Mouse (Mus musculus): ENCODE data around the gene Gm6899. TPM values are rescaled to one million over a fixed set of nuclear protein-coding genes. Genes with fewer than 3 reads are reported as not detected.

The Gm6899 gene
- total RNA-seq (2021), result not detected
- long read RNA-seq, experiment 1, result 0 reads
- long read RNA-seq, experiment 2, partial matches to known transcripts, result 0 of 1 reads
- long read RNA-seq, experiment 2, other reads (novel, unspliced or antisense), result 0 of 1 reads

DNA sequence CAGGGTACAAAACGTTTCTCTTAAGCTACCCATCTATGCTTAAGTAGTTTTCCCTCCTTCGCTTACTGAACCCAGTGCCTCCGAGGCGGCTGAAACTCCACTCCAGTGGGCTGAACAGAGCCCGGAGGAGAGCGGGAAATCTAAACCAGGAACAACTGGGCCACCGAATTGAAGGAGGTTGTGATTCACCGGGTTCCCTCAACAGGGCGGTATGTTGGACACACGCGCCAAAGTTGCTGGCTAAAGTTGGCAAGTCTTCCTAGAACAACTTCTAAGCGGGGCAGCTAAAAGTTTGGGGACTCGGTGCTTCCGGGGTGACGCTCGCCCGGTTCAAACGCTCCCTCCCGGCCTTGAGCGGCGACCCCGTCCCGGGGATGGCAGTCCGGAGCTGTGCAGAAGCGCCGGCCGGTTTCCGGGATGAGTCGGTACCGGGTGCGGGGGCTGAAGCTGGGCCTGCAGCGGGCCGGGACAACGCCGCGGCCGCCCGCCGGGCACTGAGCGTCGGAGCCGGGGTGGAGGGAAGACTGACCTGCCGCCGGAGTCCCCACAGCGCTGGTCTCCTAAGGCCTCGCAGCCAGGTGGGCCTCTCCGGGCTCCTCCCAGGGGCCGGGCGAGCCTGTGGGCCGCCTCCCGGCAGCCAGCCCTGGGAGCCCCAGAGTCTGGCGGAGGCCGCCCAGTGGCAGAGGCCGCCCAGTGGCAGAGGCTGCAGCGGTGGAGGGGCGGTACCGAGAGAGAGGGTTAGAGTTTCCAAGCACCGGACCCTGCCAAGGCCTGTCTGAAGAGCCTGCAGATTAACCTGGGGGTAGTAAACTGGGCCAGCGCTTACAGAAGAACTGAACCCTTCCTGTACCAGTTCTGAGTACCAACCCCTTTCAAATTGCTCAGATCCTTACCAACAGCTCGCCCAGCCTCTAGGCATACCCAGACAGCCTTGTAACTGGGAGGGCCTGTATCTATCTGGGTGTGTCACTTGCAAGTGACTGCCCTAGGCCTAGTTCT lies at the start of gene Gm6899, which contains the start of gene Vrk2:
Gm6899 (plus strand) TSS at position 181 of the 999 bp plus-strand sequence.
Vrk2 (minus strand) TSS at position 939 of the 999 bp plus-strand sequence.
- DNase-seq (ENCODE audit: low spot score in 2 of 2), result peak; percentile 35 to 36

DNA sequence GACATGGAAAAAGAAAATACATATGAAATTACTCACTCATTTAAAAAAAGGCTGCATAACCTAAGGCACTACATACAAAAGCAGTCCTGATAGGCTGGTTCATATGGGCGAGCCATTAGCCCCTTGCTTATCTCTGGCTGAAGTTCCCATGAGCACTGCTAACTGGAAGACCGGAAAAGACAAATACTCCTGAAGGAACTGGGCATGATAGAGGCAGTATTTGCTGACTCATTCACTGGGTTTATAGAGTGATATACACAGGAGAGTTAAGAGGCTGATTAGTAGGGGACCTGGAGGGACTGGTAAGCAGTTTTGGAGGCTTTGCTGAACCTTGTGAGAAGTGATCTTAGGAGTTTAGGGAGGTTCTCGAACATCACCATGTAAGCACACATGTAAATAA lies 41.5 kb upstream of the Gm6899 start:
- no peak for DNase-seq (ENCODE audit: low spot score in 2 of 2)

DNA sequence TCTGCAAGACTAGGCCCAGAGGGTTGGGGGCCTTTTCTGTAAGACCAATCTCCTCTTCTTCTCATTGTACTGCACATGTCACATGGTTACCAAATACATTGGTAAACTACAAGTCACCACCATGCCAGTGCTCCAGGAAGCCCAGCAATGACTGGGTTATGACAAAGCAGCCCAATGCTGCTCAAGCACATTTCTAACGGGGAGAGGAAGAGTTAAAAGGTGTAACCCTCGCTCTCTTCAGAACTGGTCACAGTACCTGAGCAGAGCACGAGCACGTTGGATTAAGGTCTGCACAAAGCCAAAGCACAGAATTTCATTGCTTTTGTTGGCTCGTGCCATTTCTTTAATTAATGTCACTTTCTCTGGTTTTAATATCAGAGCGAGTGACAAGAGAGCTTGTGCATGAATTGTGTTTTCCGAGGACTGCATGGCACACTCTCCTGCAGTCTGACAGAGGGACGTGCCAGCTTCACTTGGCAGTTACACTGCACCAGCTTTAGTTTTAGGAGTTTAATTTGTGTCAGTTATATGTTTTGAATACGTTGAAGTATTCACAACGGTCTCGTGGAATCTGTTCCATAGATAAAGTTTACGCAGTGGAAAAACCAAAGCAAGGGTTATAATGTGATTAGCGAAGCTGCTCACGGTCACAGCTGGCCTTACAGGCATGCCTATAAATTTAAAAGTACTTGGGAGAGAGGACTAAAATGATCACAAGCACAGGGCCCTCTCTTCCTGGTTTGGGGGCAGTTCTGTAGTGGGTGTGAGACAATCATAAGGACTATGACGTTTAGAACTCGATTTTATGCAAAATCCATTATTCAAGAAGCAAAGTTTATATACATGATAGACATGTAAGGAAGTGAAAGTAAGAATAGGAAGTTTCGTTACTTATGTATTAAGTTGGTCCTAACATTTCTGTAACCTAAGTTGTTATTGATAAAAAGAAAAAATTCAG lies 7.4 kb upstream of the Gm6899 start:
- DNase-seq (ENCODE audit: low spot score in 2 of 2), result peak; percentile 49 to 76

DNA sequence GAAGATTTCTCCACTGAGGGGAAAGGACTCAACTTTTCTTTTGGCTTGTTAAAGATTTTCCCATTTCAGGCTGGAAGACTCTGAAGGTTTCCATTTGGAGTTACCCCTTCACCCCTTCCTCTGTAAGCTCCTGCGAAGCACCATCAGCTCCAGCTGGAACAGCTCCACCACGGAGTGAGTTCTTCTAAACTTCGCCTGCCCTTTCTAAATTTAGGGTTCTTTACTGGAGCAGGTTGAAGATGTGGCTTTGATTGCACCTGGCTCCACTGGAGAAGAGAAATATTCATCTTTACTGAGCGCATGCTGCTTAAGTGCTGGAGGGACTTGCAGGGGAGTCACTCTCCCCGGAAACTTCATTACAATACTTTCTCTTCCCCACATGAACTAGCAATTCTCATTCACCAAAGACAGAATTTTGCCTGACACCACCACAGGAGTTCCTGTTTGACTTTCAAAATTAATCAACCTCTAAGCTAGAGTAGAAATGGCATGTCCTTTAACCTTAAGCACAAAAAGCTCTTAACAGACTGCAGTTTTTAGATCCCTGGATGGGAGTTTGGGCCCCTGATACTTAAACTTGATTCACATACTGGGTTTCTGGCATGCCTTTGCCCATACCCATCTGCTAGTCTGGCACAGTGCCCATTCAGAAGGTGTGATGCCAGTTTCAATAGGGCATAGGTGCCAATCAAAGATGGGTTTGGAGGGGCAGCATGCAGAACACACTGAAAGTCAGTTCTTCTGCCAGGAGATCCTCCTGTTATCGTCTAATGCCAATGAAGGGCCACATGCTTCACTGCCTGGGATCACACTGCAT lies 6.5 kb upstream of the Gm6899 start:
- DNase-seq (ENCODE audit: low spot score in 2 of 2), result peak; percentile 80 to 89

DNA sequence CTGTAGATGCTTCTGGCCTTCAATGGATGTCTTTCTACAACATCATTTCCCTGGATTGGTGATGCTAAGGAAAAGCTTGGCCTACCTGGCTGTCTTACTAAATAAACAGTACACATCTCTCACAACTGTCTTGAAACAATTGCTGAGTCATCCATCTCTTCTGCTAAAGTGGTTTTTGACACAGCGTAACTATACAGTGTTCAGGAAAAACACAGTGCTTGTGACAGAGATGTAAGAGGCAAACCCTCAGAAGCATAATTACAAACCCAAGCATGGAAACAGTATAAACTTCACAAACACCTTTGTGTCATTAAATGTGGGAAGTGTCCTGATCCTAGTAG lies 5.9 kb upstream of the Gm6899 start:
- no peak for DNase-seq (ENCODE audit: low spot score in 2 of 2)

DNA sequence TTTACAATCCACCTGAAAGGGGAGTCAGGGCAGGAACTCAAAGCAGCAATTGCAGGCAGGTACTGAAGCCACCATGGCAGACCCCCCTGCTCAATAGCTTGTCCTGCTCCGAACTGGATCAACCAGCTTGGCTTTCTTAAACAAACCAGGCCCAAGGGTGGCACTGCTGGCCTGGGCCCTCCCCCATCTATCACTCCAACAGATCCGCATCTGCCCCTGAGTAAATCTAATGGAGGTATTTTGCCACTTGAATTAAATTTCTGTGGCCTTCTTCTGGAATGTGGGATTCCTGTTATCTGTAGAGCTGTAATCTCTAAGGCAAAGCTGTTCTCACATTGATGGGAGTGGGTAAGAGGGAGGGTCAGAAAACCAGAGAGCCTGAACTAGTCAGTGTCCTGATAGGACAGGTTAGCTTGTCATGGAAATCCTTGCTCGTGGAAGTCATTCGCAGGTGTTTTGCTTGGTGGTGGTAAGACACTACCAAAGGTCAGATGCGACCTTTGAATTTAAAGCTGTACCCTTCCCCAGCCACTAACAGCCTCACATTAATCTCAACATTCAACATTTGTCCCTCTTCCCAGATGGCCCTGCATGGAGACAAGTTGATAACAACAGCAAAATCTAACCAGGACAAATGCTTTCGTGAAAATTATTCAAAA lies 517 bp upstream of the Gm6899 start:
- no peak for DNase-seq (ENCODE audit: low spot score in 2 of 2)

DNA sequence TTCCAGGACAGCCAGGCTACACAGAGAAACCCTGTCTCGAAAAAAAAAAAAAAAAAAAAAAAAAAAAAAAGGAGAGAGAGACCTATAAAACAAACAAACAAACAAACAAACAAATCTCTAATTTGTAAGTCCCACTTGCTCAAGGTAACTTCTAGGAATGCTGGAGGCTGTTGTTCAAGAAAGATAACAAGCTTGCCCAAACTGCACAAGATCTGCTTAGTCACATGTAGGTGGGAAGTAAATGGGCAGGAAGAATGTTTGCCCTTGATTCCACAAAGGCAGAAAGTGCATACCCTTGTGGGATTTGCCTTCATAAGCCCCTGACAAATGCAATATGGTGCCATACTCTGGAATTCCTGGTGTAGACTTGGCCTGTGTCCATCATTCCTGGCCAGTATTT lies 1.4 kb downstream of the Gm6899 start:
- no peak for DNase-seq (ENCODE audit: low spot score in 2 of 2)

DNA sequence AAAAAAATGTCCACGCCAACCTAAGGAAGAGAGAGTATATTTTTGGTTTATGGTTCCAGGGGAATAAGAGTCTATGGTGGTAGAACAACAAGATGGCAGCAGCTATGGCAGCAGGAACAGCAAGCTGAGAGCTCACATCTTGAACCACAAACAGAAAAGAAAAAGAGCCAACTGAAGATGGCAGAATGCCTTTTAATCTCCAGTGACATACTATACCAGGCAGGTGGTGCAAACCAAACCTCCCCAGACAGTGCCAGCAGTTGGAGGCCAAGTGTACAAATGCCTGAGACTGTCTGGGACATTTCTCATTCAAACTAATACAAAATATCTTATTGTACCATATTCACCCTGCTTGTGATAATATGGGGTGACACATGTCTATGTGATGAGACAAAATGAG lies 3.1 kb downstream of the Gm6899 start:
- DNase-seq (ENCODE audit: low spot score in 2 of 2), result peak in 1 of 2 experiments; percentile 27

DNA sequence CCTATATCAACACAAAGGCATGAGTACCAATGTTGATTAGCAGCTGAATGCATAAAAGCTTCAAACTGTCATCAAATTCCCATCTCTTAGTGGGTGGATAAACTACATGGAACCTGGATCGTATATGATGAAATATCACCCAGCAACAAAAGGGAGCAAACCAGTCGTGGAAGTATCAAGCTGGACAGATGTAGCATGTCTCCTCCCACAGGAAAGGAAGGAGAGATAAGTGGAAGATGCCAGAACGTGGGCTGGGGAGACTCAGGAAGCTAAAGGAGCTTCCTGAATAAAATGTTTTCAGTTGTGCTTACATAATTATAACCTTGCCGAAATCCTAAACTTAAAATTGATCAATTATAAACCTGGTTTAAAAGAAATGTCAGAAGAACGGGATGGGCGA lies 4.1 kb downstream of the Gm6899 start:
- DNase-seq (ENCODE audit: low spot score in 2 of 2), result no peak

DNA sequence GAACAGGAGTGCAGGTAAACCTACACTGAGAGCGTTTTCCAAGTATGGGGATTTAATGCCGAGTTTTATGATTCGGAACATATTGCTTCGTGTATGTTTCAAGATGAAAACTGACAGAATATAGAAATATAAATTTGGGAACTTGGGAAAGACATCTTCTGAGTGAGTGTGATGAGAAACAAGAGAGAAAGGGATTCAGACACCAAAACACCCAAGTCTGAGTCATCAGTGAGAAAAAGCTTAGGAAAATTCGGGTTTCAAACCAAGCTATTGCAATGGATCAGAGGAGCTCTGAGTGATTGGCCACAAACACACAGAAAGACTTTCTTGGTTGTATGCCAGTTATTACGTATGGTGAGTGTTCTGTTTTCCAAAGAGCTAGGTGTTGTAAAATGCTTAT lies 4.7 kb downstream of the Gm6899 start:
- no peak for DNase-seq (ENCODE audit: low spot score in 2 of 2)

DNA sequence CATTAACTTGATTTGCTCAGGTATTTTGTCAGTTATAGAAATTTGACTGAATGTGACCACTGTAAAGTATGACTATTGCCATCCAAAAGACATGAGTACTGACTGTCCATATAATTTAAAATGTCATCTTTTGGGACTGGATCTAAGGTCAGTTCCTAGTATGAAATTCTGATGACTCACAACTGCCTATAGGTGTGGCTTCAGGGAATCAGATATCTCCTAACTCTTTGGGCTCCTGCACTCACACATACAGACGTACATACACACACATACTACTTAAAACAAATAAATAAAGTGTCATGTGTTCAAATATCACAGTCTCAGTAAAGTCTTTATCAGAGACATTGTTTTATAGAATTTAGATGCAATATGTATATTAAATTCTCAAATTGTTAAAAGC lies 5.8 kb downstream of the Gm6899 start:
- no peak for DNase-seq (ENCODE audit: low spot score in 2 of 2)

DNA sequence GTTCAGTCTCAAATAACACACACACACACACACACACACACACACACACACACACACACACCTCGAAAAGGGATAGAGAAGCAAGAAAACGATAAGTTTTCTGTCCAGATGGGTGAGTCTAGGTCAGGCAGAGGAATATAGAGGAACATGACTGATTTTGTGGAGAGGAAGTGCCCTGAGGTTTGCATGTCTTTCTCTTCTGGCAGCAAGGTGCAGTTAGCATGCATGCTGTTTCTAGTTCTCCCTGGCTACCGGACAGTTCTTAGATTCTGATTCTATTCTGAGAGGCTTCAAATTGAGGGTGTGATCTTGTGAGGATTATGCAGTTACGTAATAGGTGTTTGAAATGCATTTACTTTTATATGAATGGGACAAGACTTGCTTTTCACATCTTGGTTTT lies 7.7 kb downstream of the Gm6899 start:
- DNase-seq (ENCODE audit: low spot score in 2 of 2), result no peak

DNA sequence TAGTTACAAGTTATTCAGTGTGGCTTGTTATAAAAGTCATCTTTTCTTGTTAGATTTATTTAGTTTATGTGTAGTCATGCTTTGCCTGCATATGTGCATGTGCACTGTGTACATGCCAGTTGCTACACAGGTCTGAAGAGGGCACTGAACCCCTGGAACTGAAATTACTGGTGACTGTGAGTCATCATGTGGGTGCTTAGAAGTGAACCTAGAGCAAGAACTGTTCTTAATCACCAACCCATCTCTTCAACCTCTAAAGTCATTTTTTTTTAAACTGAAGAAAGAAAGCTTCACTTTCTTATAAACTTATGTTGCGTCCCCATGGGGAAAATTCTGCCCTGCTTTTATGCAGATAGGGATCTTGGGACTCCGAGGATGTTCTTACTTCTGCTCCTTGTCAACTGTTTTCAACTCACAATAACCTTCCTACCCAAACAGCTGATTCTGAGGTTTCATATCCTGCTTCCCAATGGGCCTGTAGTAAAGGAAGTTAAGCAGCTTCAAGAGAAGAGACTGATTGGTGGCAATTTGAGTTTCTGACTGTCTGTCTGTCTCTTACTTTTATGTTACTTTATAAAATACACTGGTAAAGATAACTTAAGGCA lies 8.6 kb downstream of the Gm6899 start:
- DNase-seq (ENCODE audit: low spot score in 2 of 2), result no peak

DNA sequence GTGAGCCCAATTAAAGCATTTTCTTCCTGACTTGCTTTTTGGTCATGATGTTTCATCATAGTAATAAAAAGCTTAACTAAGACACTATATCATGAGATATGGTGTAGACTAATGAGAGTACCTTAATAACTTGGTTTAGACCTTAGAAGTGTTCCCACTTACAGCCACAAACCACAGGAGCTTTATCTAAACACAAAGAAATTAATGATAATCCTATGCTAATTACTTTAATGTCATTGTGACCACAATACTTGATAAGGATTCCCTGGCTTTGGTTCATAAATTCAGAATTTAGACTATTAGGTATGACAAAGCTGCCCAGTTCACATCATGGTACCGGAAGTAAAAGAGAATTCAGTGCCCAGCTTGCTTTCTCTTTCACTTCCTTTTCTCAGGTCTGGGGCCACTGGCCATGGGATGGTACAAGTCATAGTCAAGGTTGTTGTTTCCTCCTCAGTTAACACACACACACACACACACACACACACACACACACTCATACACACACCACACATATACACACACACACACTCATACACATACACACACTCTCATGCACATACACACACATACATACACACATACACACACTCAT lies 11.1 kb downstream of the Gm6899 start:
- no peak for DNase-seq (ENCODE audit: low spot score in 2 of 2)

DNA sequence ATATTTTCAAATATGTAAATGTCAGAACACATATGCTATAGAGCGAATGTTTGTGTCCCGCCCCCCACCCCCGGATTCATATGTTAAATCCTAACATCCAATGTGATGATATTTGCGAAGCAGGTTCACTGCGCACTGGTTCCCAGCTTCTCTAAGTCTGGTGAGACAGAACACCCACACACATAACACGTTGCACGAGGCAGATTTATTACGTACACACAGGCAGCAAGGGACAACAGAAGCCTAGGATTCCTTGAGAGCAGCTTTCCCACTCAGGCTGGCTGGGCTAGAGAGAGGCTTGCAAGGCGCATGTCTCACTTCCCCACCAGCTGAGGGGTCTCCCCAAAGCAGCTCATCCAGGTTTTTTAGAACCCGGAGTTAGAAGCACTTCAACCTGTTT lies 15.8 kb downstream of the Gm6899 start:
- DNase-seq (ENCODE audit: low spot score in 2 of 2), result no peak

DNA sequence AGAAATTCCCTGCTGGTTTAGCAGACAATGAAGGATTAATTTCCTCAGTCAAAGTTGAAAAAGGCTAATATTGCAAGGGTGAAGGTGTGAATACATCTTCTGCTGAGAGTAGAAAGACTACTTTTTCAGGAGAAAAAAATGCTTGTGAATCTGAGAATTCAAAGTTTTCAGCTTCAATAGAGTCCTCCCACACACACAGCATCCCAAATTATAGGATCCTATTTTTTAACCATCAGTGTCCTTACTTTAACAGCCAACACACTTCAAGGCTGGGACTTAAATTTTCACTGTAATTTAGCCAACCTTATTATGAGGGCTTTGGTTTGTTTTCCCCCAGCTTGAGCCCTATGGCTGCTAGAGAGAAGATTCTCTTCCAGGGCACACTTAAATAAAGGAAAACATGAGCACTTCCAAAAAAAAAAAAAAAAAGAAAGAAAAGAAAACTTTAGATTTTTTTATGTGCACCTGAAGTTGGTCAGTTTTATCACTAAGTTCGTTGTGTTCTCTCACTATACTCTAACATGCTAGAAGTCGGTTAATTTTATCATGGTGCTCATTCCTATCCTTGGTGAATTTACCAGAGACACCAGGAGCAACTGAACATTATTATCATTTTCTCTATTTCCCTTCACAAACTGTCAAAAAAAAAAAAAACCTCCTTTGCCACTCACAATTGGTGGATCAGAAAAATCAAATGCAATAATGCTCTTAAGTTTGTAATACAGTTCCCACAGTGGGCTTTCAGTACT lies 25.6 kb downstream of the Gm6899 start:
- DNase-seq (ENCODE audit: low spot score in 2 of 2), result no peak

DNA sequence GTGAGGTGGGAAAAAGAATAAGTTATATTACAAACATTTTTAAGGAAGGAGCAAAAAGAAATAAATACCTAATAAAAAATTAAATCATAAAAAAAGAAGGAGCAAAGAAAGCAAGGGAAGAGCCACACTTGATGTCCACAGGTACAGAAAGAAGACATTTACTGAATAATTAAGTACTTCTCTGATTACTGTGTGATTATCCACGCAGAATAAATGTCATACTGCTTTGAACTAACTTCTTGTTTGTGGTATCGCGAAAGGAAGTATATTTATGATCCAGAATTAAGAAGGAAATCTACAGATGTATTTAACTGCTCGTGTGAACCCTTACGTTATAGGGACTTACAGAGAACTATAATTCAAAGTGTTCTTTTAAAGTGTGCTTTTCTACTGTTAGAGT lies 29.7 kb downstream of the Gm6899 start:
- DNase-seq (ENCODE audit: low spot score in 2 of 2), result no peak

DNA sequence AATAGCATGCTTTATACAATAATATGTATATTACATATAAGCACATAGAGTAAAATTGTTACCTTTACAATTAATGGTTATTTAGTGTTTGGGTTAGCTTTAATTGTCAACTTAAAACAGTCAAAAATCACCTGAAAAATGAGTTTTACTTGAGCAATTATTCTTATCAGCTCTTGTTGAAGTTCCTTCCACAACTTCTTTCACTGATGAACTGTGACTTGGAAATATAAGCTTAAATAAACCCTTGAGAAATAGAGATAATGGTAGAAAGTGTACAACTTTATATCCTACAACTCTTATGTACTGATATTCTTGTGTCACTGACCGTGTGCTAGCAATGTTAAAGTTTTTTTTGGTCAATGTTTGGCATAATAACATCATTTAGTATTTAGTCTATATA lies 43.2 kb downstream of the Gm6899 start:
- DNase-seq (ENCODE audit: low spot score in 2 of 2), result no peak
